Mouse (Mus musculus) splenic B cell, adult 2 months (primary cell): ENCODE measurements around the gene Eif3c.

Experiments used
- DNase-seq: peaks from one replicate; pipeline ENCODE4 v3.0.0-alpha.2; 2011; ENCODE audit warnings: low read depth, low spot score
- H3K27me3 ChIP-seq: 2 replicates; pipeline ENCODE4 v1.6.1; 2012; ENCODE audit warnings: mild to moderate bottlenecking, low read length, moderate library complexity, mixed read lengths; ENCODE audit not compliant: control insufficient read depth, poor library complexity, insufficient read depth, severe bottlenecking
- H3K36me3 ChIP-seq: 2 replicates; pipeline ENCODE4 v1.6.1; 2012; ENCODE audit warnings: mild to moderate bottlenecking, low read length, moderate library complexity, mixed read lengths; ENCODE audit not compliant: control insufficient read depth, poor library complexity, insufficient read depth, severe bottlenecking

Eif3c gene

GRCm38 (mm10) chr7:126583761-126584160, 17.6 kb upstream of the Eif3c start:
- no peak for DNase-seq
- no peaks in the 10 kb centered on the region for H3K27me3 ChIP-seq
- peaks cover 4% of the 10 kb centered on the region for H3K36me3 ChIP-seq

GRCm38 (mm10) chr7:126583251-126583709, 17.1 kb upstream of the Eif3c start:
- peak; percentile 93 for DNase-seq
- H3K27me3 ChIP-seq = no peaks in the 10 kb centered on the region
- H3K36me3 ChIP-seq = peaks cover 4% of the 10 kb centered on the region

- DNase-seq = no peak
- Histone ChIP-seq H3K27me3 (no peaks in the 10 kb centered on the region), H3K36me3 (peaks cover 4% of the 10 kb centered on the region)
Observed at GRCm38 (mm10) chr7:126582759-126583158, 16.5 kb upstream of the Eif3c start.

GRCm38 (mm10) chr7:126581661-126582060, 15.4 kb upstream of the Eif3c start:
- Histone ChIP-seq H3K27me3 (no peaks in the 10 kb centered on the region), H3K36me3 (peaks cover 4% of the 10 kb centered on the region)
- no peak for DNase-seq

- H3K27me3 ChIP-seq = no peaks in the 10 kb centered on the region
- peaks cover 6% of the 10 kb centered on the region for H3K36me3 ChIP-seq
- DNase-seq = peak; percentile 61
Observed at GRCm38 (mm10) chr7:126579172-126579571, 13.0 kb upstream of the Eif3c start.

- Histone ChIP-seq H3K27me3 (no peaks in the 10 kb centered on the region), H3K36me3 (peaks cover 6% of the 10 kb centered on the region)
- peak; percentile 71 for DNase-seq
Observed at GRCm38 (mm10) chr7:126576946-126577345, 10.7 kb upstream of the Eif3c start.

- no peak for DNase-seq
- peaks cover 2% of the 10 kb centered on the region for H3K36me3 ChIP-seq
- H3K27me3 ChIP-seq = no peaks in the 10 kb centered on the region
Observed at GRCm38 (mm10) chr7:126565693-126566092, 518 bp downstream of the Eif3c start.

GRCm38 (mm10) chr7:126556635-126557034, 9.6 kb downstream of the Eif3c start:
- Histone ChIP-seq H3K27me3 (no peaks in the 10 kb centered on the region), H3K36me3 (peaks cover 38% of the 10 kb centered on the region)
- DNase-seq = no peak

GRCm38 (mm10) chr7:126554796-126555195, 11.4 kb downstream of the Eif3c start:
- Histone ChIP-seq H3K27me3 (no peaks in the 10 kb centered on the region), H3K36me3 (peaks cover 37% of the 10 kb centered on the region)
- DNase-seq = peak; percentile 62

GRCm38 (mm10) chr7:126545631-126546030, 20.6 kb downstream of the Eif3c start:
- H3K36me3 ChIP-seq = peaks cover 18% of the 10 kb centered on the region
- H3K27me3 ChIP-seq = no peaks in the 10 kb centered on the region
- no peak for DNase-seq

GRCm38 (mm10) chr7:126541661-126542060, 24.6 kb downstream of the Eif3c start:
- Histone ChIP-seq H3K27me3 (no peaks in the 10 kb centered on the region), H3K36me3 (peaks cover 3% of the 10 kb centered on the region; the same call in 1 of the 2 replicates)
- DNase-seq = no peak

- no peaks in the 10 kb centered on the region for H3K27me3 ChIP-seq
- H3K36me3 ChIP-seq = no peaks in the 10 kb centered on the region
- DNase-seq = peak; percentile 74
Observed at GRCm38 (mm10) chr7:126537820-126538585, 28.2 kb downstream of the Eif3c start.

- no peak for DNase-seq
- Histone ChIP-seq H3K27me3 (no peaks in the 10 kb centered on the region), H3K36me3 (no peaks in the 10 kb centered on the region)
Observed at GRCm38 (mm10) chr7:126536466-126536865, 29.7 kb downstream of the Eif3c start.

GRCm38 (mm10) chr7:126535766-126536165, 30.4 kb downstream of the Eif3c start:
- H3K27me3 ChIP-seq = no peaks in the 10 kb centered on the region
- DNase-seq = peak; percentile 11
- no peaks in the 10 kb centered on the region for H3K36me3 ChIP-seq

GRCm38 (mm10) chr7:126533434-126533833, 32.8 kb downstream of the Eif3c start:
- H3K36me3 ChIP-seq = no peaks in the 10 kb centered on the region
- H3K27me3 ChIP-seq = no peaks in the 10 kb centered on the region
- no peak for DNase-seq

- peak; percentile 75 for DNase-seq
Observed at GRCm38 (mm10) chr7:126528166-126528577, 38.0 kb downstream of the Eif3c start.

More at GRCm38 (mm10) chr7:126528166-126528577, 38.0 kb downstream of the Eif3c start:
- Histone ChIP-seq H3K27me3 (no peaks in the 10 kb centered on the region), H3K36me3 (no peaks in the 10 kb centered on the region)
